18 mouse cellular contexts compared by ENCODE assay signal in the genomic region with DNA sequence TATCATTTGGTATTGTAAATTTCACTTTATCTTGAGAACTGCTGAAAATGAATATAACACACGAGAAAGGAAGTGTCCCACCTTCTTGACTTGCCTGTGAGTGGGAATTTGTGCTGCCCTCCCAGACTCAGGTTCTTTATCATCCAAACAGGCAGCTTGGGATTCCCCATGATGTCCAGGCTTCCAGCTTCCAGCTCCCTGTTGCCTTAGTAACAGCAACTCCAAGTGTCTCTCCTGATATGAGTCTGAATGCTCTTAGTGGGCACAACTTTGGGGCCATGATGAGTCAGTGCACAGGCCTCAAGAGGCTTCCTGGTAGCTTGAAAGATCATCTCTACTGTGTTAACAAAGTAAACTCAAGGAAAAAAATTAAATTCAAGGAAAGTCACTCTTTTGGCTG.
"Had no signal": no experiment of that assay in that cellular context is flagged by ENCODE, and none has a peak within 500 bp of the region (broad histone marks: within the 10 kb centered on the region; RNA-seq: fewer than 3 reads in every experiment).

No protein-coding gene starts in this region.

- H3K36me3 ChIP-seq: liver, embryonic 15.5 days; lung, embryonic 15.5 days; neural tube, embryonic 12.5 days; stomach, embryonic 15.5 days had no signal

- H3K9me3 ChIP-seq: liver, embryonic 15.5 days; lung, embryonic 15.5 days; megakaryocyte, embryonic 14.5 days; neural tube, embryonic 12.5 days; stomach, embryonic 15.5 days had no signal

- H3K4me2 ChIP-seq: liver, embryonic 15.5 days; lung, embryonic 15.5 days; midbrain, embryonic 11.5 days; neural tube, embryonic 12.5 days; stomach, embryonic 15.5 days had no signal

- H3K4me1 ChIP-seq: liver, embryonic 15.5 days; lung, embryonic 15.5 days; megakaryocyte, embryonic 14.5 days; neural tube, embryonic 12.5 days; stomach, embryonic 15.5 days had no signal

- H3K4me3 ChIP-seq: liver, embryonic 15.5 days; lung, embryonic 15.5 days; megakaryocyte, embryonic 14.5 days; neural tube, embryonic 12.5 days; stomach, embryonic 15.5 days had no signal

- DNase-seq: liver, postnatal 0 days; lung, adult 2 months; lung, postnatal 14 days; lung, postnatal 36 days; midbrain, embryonic 14.5 days; right cerebral cortex, postnatal 14 days; thymus, adult 2 months; thymus, postnatal 36 days had no signal

- H3K27ac ChIP-seq: liver, embryonic 15.5 days; lung, embryonic 15.5 days; macrophage; neural tube, embryonic 12.5 days; stomach, embryonic 15.5 days; stomach, postnatal 0 days had no signal

- H3K27me3 ChIP-seq: liver, embryonic 15.5 days; lung, embryonic 15.5 days; neural tube, embryonic 12.5 days; stomach, embryonic 15.5 days had no signal

- ATAC-seq: liver, postnatal 0 days; lung, postnatal 0 days; midbrain, embryonic 16.5 days had no signal

- H3K9ac ChIP-seq: liver, embryonic 15.5 days; liver, postnatal 0 days; lung, embryonic 15.5 days; neural tube, embryonic 12.5 days; stomach, embryonic 15.5 days had no signal
